Mouse (Mus musculus) embryonic facial prominence, embryonic 13.5 days (tissue): ENCODE measurements around the gene Abhd14b. TPM values are rescaled to one million over a fixed set of nuclear protein-coding genes. Genes with fewer than 3 reads are reported as not detected.

Experiments
- ATAC-seq: fragments of 200-750 bp; cut with Nextera tagmentation; 2 replicates; pipeline ENCODE4 v1.8.0; 2017; ENCODE audit warnings: low read depth; ENCODE audit not compliant: insufficient number of reproducible peaks, insufficient read depth, low FRiP score, low TSS enrichment
- H3K27ac ChIP-seq: fragments of 300-500 bp; sonication (generic); 2 replicates; pipeline ENCODE4 v1.5.1; 2015; ENCODE audit warnings: moderate library complexity, mild to moderate bottlenecking, inconsistent platforms
- H3K27me3 ChIP-seq: fragments of 300-500 bp; sonication (generic); 2 replicates; pipeline ENCODE4 v1.6.1; 2015; ENCODE audit warnings: mild to moderate bottlenecking, inconsistent platforms
- H3K36me3 ChIP-seq: fragments of 300-500 bp; sonication (generic); 2 replicates; pipeline ENCODE4 v1.6.1; 2015; ENCODE audit warnings: mild to moderate bottlenecking, inconsistent platforms
- H3K4me1 ChIP-seq: fragments of 300-500 bp; sonication (generic); 2 replicates; pipeline ENCODE4 v1.6.1; 2015; ENCODE audit warnings: inconsistent platforms
- H3K4me2 ChIP-seq: fragments of 300-500 bp; sonication (generic); 2 replicates; pipeline ENCODE4 v1.6.1; 2015; ENCODE audit warnings: moderate library complexity, mild to moderate bottlenecking, inconsistent platforms
- H3K4me3 ChIP-seq: fragments of 300-500 bp; sonication (generic); 2 replicates; pipeline ENCODE4 v1.5.1; 2015; ENCODE audit warnings: mild to moderate bottlenecking, inconsistent platforms
- H3K9ac ChIP-seq: fragments of 300-500 bp; sonication (generic); 2 replicates; pipeline ENCODE4 v1.6.1; 2015; ENCODE audit warnings: mild to moderate bottlenecking, inconsistent platforms
- H3K9me3 ChIP-seq: fragments of 300-500 bp; sonication (generic); 2 replicates; pipeline ENCODE4 v1.6.1; 2016; ENCODE audit warnings: inconsistent platforms
- WGBS: fragments of 180-500 bp; shearing (Covaris S2); methylation state at CpG from one replicate; pipeline ENCODE4 v1.1.7; 2015; ENCODE audit warnings: mixed read lengths; 5-methylcytosine and 5-hydroxymethylcytosine counted together
- polyA plus RNA-seq: library from polyadenylated mRNA; unstranded; fragments of >200 nt; fragmentation: Nextera tagmentation; extraction: Ambion mirVana; gene quantifications from 2 replicates; pipeline ENCODE4 v1.2.1, GENCODE M21; 2015

Gene Abhd14b
- polyA plus RNA-seq, result 21.4 and 23.4 TPM in 2 replicates

- H3K4me1 ChIP-seq, result peaks cover 65% of the 10 kb centered on the region
- H3K9ac ChIP-seq, result peak within 1 kb of the TSS; percentile 80
- H3K36me3 ChIP-seq, result 0 out of 2 replicates have a peak, but pooled peaks cover 5% of the 10 kb centered on the region
Measured at GRCm38 (mm10) chr9:106447348-106447747, at the start of gene Abhd14b, which contains the start of gene Abhd14a. TSS of gene Abhd14b (plus strand) at chr9:106447459. TSS of gene Abhd14a (minus strand) at chr9:106447678.

GRCm38 (mm10) chr9:106397733-106398132, 49.5 kb upstream of the Abhd14b start:
- peaks cover 43% of the 10 kb centered on the region for H3K4me1 ChIP-seq
- no peak overlapping the region for H3K4me2 ChIP-seq
- 87% methylated on average over 4 of the region's 4 CpGs for WGBS

More at GRCm38 (mm10) chr9:106447348-106447747, at the start of gene Abhd14b, which contains the start of gene Abhd14a:
- no peaks in the 10 kb centered on the region for H3K27me3 ChIP-seq
- H3K4me3 ChIP-seq, result peak within 1 kb of the TSS; percentile 56
- under 1% methylated on average over 24 of the region's 24 CpGs for WGBS
- H3K9me3 ChIP-seq, result no peaks in the 10 kb centered on the region
- H3K4me2 ChIP-seq, result peak within 1 kb of the TSS; percentile 89
- ATAC-seq, result peak; percentile 77
- H3K27ac ChIP-seq, result peak within 1 kb of the TSS; percentile 81

GRCm38 (mm10) chr9:106398667-106399311, 48.5 kb upstream of the Abhd14b start:
- ATAC-seq, result no peak
- H3K4me2 ChIP-seq, result no peak overlapping the region
- H3K4me3 ChIP-seq, result no peak overlapping the region
- H3K4me1 ChIP-seq, result peaks cover 45% of the 10 kb centered on the region
- H3K36me3 ChIP-seq, result no peaks in the 10 kb centered on the region
- H3K27ac ChIP-seq, result no peak overlapping the region
- no peaks in the 10 kb centered on the region for H3K27me3 ChIP-seq
- WGBS, result 80% methylated on average over 9 of the region's 9 CpGs
- no peak overlapping the region for H3K9ac ChIP-seq
- H3K9me3 ChIP-seq, result no peaks in the 10 kb centered on the region

More at GRCm38 (mm10) chr9:106397733-106398132, 49.5 kb upstream of the Abhd14b start:
- H3K9ac ChIP-seq, result no peak overlapping the region
- H3K36me3 ChIP-seq, result no peaks in the 10 kb centered on the region
- ATAC-seq, result no peak
- H3K4me3 ChIP-seq, result no peak overlapping the region
- H3K27ac ChIP-seq, result no peak overlapping the region
- no peaks in the 10 kb centered on the region for H3K9me3 ChIP-seq
- H3K27me3 ChIP-seq, result no peaks in the 10 kb centered on the region

- H3K4me3 ChIP-seq, result no peak overlapping the region
- H3K4me2 ChIP-seq, result no peak overlapping the region
- no peaks in the 10 kb centered on the region for H3K36me3 ChIP-seq
- H3K4me1 ChIP-seq, result peaks cover 35% of the 10 kb centered on the region
- 55% methylated on average over 3 of the region's 3 CpGs for WGBS
- H3K9ac ChIP-seq, result no peak overlapping the region
- H3K27ac ChIP-seq, result no peak overlapping the region
- no peaks in the 10 kb centered on the region for H3K9me3 ChIP-seq
- H3K27me3 ChIP-seq, result no peaks in the 10 kb centered on the region
- ATAC-seq, result no peak
Measured at GRCm38 (mm10) chr9:106399808-106400207, 47.5 kb upstream of the Abhd14b start.

- ATAC-seq, result no peak
- H3K27me3 ChIP-seq, result no peaks in the 10 kb centered on the region
- WGBS, result 81% methylated on average over 5 of the region's 5 CpGs
Measured at GRCm38 (mm10) chr9:106402149-106402548, 45.1 kb upstream of the Abhd14b start.

GRCm38 (mm10) chr9:106402607-106403375, 44.5 kb upstream of the Abhd14b start:
- Histone ChIP-seq H3K4me1 (peaks cover 40% of the 10 kb centered on the region), H3K4me2 (no peak overlapping the region), H3K9ac (no peak overlapping the region), H3K27ac (no peak overlapping the region), H3K4me3 (no peak overlapping the region), H3K36me3 (no peaks in the 10 kb centered on the region), H3K27me3 (no peaks in the 10 kb centered on the region), H3K9me3 (no peaks in the 10 kb centered on the region)
- WGBS, result 67% methylated on average over 16 of the region's 16 CpGs
- ATAC-seq, result no peak

More at GRCm38 (mm10) chr9:106402149-106402548, 45.1 kb upstream of the Abhd14b start:
- peaks cover 40% of the 10 kb centered on the region for H3K4me1 ChIP-seq
- H3K4me2 ChIP-seq, result no peak overlapping the region
- H3K27ac ChIP-seq, result no peak overlapping the region
- no peak overlapping the region for H3K9ac ChIP-seq
- H3K9me3 ChIP-seq, result no peaks in the 10 kb centered on the region
- H3K4me3 ChIP-seq, result no peak overlapping the region
- no peaks in the 10 kb centered on the region for H3K36me3 ChIP-seq

GRCm38 (mm10) chr9:106405275-106405674, 42.0 kb upstream of the Abhd14b start:
- no peak overlapping the region for H3K4me3 ChIP-seq
- no peak overlapping the region for H3K27ac ChIP-seq
- H3K27me3 ChIP-seq, result no peaks in the 10 kb centered on the region
- H3K9me3 ChIP-seq, result no peaks in the 10 kb centered on the region
- no peak for ATAC-seq
- peaks cover 34% of the 10 kb centered on the region for H3K4me1 ChIP-seq
- no peak overlapping the region for H3K9ac ChIP-seq
- no peaks in the 10 kb centered on the region for H3K36me3 ChIP-seq
- H3K4me2 ChIP-seq, result no peak overlapping the region
- WGBS, result 36% methylated on average over 6 of the region's 6 CpGs

GRCm38 (mm10) chr9:106406443-106407078, 40.7 kb upstream of the Abhd14b start:
- ATAC-seq, result no peak
- no peak overlapping the region for H3K9ac ChIP-seq
- no peak overlapping the region for H3K4me3 ChIP-seq
- 56% methylated on average over 8 of the region's 8 CpGs for WGBS
- H3K27ac ChIP-seq, result peak overlapping the region; percentile 34; the same call in 1 of the 2 replicates
- no peak overlapping the region for H3K4me2 ChIP-seq
- H3K9me3 ChIP-seq, result no peaks in the 10 kb centered on the region
- H3K36me3 ChIP-seq, result no peaks in the 10 kb centered on the region
- no peaks in the 10 kb centered on the region for H3K27me3 ChIP-seq
- peaks cover 29% of the 10 kb centered on the region for H3K4me1 ChIP-seq

GRCm38 (mm10) chr9:106409096-106409495, 38.2 kb upstream of the Abhd14b start:
- Histone ChIP-seq H3K9me3 (no peaks in the 10 kb centered on the region), H3K4me1 (peaks cover 28% of the 10 kb centered on the region), H3K9ac (no peak overlapping the region), H3K4me2 (no peak overlapping the region), H3K27me3 (no peaks in the 10 kb centered on the region), H3K4me3 (no peak overlapping the region), H3K36me3 (no peaks in the 10 kb centered on the region), H3K27ac (no peak overlapping the region)
- no peak for ATAC-seq
- WGBS, result 97% methylated on average over 4 of the region's 4 CpGs

GRCm38 (mm10) chr9:106410086-106410650, 37.1 kb upstream of the Abhd14b start:
- H3K27me3 ChIP-seq, result no peaks in the 10 kb centered on the region
- no peak overlapping the region for H3K4me2 ChIP-seq
- no peak overlapping the region for H3K9ac ChIP-seq
- no peak overlapping the region for H3K4me3 ChIP-seq
- WGBS, result 76% methylated on average over 2 of the region's 2 CpGs
- peaks cover 26% of the 10 kb centered on the region for H3K4me1 ChIP-seq
- H3K36me3 ChIP-seq, result no peaks in the 10 kb centered on the region
- no peak for ATAC-seq
- no peaks in the 10 kb centered on the region for H3K9me3 ChIP-seq
- no peak overlapping the region for H3K27ac ChIP-seq

- WGBS, result 72% methylated on average over 9 of the region's 9 CpGs
- Histone ChIP-seq H3K36me3 (no peaks in the 10 kb centered on the region), H3K27ac (no peak overlapping the region), H3K27me3 (no peaks in the 10 kb centered on the region), H3K9me3 (no peaks in the 10 kb centered on the region), H3K4me2 (no peak overlapping the region), H3K4me1 (peaks cover 21% of the 10 kb centered on the region), H3K4me3 (no peak overlapping the region), H3K9ac (no peak overlapping the region)
- no peak for ATAC-seq
Measured at GRCm38 (mm10) chr9:106411091-106411594, 36.1 kb upstream of the Abhd14b start.
